Mouse (Mus musculus) limb, embryonic 10.5 days (tissue): Measurements from ENCODE around the gene Ccdc34. TPM values are rescaled to one million over a fixed set of nuclear protein-coding genes. Genes with fewer than 3 reads are reported as not detected.

Experiments
- DNase-seq: peaks from one replicate; pipeline ENCODE4 v3.0.0-alpha.2; 2017; ENCODE audit warnings: low spot score
- H3K27ac ChIP-seq: fragments of 300-500 bp; sonication (generic); 2 replicates; pipeline ENCODE4 v1.5.1; 2016; ENCODE audit warnings: mild to moderate bottlenecking
- H3K27me3 ChIP-seq: fragments of 300-500 bp; sonication (generic); 2 replicates; pipeline ENCODE4 v1.6.1; 2016; ENCODE audit warnings: low read depth, mild to moderate bottlenecking; ENCODE audit not compliant: poor library complexity, severe bottlenecking
- H3K36me3 ChIP-seq: fragments of 300-500 bp; sonication (generic); 2 replicates; pipeline ENCODE4 v1.6.1; 2016; ENCODE audit warnings: mild to moderate bottlenecking, moderate library complexity
- H3K4me1 ChIP-seq: fragments of 300-500 bp; sonication (generic); 2 replicates; pipeline ENCODE4 v1.6.1; 2016
- H3K4me3 ChIP-seq: fragments of 300-500 bp; sonication (generic); 2 replicates; pipeline ENCODE4 v1.5.1; 2016; ENCODE audit warnings: mild to moderate bottlenecking, moderate library complexity
- H3K9me3 ChIP-seq: fragments of 300-500 bp; sonication (generic); replicated peaks from 2 replicates; pipeline ENCODE4 v1.6.1; 2016; ENCODE audit warnings: mild to moderate bottlenecking
- WGBS: fragments of 180-500 bp; shearing (Covaris S2); methylation state at CpG from one replicate; pipeline ENCODE4 v1.1.7; 2016; 5-methylcytosine and 5-hydroxymethylcytosine counted together
- polyA plus RNA-seq: library from polyadenylated mRNA; unstranded; fragments of >200 nt; fragmentation: Nextera tagmentation; extraction: Ambion mirVana; gene quantifications from 2 replicates; pipeline ENCODE4 v1.2.1, GENCODE M21; 2016

The Ccdc34 gene
- polyA plus RNA-seq, 1 experiment from 2014 or later = 57.2 TPM

GRCm38 (mm10) chr2:110222793-110223192, 205.2 kb downstream of the Ccdc34 start:
- H3K4me1 ChIP-seq = no peaks in the 10 kb centered on the region
- no peaks in the 10 kb centered on the region for H3K36me3 ChIP-seq
- no peaks in the 10 kb centered on the region for H3K9me3 ChIP-seq
- no peak overlapping the region for H3K27ac ChIP-seq
- no peak for DNase-seq
- no peak overlapping the region for H3K4me3 ChIP-seq
- no peaks in the 10 kb centered on the region for H3K27me3 ChIP-seq
- WGBS = 92% methylated on average over 2 of the region's 2 CpGs

Other genes starting within 250 kb of the Ccdc34 start
- 64.3 and 68.9 TPM in 2 replicates for gene Lin7c, start 127.0 kb upstream of the Ccdc34 start, polyA plus RNA-seq
- gene Lgr4, start 100.2 kb upstream of the Ccdc34 start, polyA plus RNA-seq = 9.0 and 10.6 TPM in 2 replicates